Mouse (Mus musculus) right cerebral cortex, postnatal 36 days (tissue): ENCODE results near the gene Gpr107.

Source experiments
- DNase-seq, 2 experiments: peaks; one replicate each; pipeline ENCODE4 v3.0.0; 2022; ENCODE audit warnings: low spot score in 2 of 2, mixed read lengths in 1 of 2

The Gpr107 gene

DNA sequence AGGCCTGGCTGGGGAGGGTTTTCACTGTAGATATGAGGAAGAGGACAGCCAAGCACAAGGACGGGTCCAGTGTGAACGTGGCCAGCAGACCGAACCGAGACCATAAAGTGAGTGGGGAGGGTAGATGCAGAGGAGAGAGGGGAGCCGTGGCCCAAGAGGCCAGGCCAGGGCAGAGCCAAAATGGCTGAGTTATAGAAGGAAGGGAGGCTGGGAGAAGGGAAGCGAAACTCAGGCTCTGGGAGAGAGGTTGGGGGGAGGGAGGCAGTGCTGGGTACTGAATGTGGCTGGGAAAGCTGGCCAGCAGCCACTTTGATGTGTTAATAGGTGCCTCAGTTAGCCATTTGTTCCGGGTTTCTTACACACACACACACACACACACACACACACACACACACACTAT, 24.9 kb upstream of the Gpr107 start:
- no peak for DNase-seq

DNA sequence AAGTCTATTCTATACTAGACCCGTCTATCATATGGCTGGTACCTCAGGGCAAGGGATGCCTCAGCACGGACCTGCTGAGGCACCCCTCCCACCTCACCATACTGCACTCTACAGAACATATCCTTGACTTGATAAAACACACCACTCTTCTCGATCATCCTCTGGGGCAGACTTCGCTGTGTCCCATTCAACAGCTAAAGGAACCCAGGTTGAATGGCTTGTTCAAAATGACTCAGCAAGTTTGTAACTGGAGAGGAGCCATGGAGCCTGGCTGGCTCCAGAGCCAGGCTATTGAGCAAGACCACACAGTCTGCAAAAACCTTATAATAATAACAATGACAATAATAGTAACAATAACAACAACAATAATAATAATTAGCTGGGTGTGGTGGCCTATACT, 24.2 kb upstream of the Gpr107 start:
- no peak for DNase-seq

DNA sequence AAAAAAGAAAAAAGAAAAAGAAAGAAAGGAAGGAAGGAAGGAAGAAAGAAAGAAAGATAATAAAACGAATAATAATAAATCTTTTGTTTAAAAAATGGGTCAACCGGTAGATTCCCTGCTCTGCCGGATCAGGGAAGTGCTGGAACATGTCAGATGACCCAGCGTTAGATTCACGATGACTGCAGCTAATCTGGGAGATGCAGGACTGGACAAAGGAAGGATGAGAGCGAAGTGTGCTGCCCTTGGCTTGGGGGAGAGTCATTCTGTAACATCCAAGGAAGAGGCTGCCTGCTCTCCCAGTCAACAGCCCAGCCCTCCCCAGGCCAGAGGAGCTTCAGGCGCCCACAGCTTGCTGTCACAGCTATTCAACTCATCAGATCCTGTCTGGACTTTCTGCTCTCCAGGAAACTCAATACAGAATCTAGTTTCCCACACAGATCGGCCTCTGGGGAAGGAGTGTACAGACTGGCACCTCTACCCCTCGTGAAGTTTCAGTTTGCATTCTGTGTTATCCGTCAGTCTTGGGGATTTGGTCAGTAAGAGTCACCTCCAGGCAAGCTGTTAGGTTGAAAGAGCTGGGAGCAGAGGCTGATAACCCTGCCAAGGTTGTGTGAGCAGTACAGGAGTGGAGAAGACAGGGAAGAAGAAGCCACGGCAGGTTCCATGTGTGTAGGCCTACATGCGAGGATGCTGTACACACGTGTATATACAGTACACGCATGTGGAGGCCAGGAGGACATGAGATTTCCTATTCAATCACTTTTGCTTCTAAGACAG, 22.2 kb upstream of the Gpr107 start:
- no peak for DNase-seq

- DNase-seq: no peak
These were observed 21.3 kb upstream of the Gpr107 start for GRCm38 (mm10) chr2:31130815-31131299.

DNA sequence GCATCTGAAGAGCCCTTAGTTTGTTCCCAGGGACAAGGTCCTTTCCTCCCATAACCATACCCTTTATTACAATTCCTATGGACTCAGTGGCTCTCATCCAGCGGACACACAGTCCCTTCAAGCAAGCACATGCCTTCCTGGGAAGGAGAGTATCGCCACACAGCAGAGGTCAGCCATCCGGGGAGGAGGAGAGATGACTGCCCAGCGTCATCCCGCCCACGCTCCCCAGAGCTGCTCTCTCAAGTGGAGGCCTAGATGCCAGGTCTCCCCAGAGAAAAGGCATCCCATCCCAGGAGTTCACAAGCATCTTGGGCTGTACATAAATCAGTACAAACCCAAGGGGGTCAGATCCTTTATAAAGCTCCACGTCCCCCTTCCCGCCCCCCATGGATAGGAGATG, 19.4 kb upstream of the Gpr107 start:
- no peak for DNase-seq

- DNase-seq: no peak
These were observed 18.1 kb upstream of the Gpr107 start for GRCm38 (mm10) chr2:31133981-31134380.

- no peak for DNase-seq
These were observed 16.6 kb upstream of the Gpr107 start for GRCm38 (mm10) chr2:31135512-31135931.

DNA sequence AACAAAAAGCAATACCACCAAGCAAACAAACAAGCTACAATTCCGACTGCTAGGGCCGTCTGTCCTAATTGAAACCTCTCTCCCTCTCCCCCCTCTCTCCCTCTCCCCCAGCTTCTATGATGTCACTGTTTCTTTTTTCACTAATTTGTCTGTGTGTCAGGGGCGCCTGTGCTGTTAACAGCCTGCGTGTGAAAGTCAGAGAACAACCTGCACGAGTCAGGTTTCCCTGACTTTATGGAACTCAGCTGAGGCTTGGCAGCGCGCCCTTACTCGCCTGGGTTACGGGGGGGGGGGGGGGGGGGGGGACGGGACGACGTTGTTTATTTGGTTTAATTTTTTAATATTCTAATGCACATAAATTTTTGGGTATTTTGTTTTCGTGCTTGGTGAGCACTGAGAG, 15.8 kb upstream of the Gpr107 start:
- no peak for DNase-seq

DNA sequence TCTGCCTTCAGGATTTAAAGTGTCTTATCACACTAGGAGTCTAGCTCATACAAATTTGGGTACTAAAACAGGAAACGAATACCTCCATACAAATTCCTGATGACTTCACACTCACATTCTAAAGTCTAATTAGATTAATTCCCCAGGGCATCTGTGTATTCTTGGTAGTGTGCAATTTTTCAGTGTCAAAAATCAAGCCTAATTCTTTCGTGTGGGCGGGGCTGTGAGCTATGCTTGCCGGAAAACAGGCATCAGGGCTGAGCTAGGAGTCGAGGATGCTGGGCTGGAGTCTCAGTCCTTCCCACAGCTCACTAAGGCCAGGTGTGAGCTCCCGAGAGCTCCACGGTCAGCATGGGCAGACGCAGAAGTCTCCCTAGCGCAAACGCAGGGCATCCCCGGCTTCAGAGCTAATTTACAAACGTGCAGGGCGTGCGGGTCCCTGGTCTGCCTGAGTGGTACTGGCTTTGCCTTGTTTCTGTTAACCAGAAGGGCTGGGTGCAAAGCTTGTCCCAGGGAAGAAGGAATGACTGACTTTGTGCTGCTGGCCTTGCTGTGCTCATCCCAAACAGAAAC, 15.0 kb upstream of the Gpr107 start:
- no peak for DNase-seq

GRCm38 (mm10) chr2:31139174-31139632, 12.9 kb upstream of the Gpr107 start:
- DNase-seq: no peak

GRCm38 (mm10) chr2:31139991-31140771, 11.9 kb upstream of the Gpr107 start:
- no peak for DNase-seq

DNA sequence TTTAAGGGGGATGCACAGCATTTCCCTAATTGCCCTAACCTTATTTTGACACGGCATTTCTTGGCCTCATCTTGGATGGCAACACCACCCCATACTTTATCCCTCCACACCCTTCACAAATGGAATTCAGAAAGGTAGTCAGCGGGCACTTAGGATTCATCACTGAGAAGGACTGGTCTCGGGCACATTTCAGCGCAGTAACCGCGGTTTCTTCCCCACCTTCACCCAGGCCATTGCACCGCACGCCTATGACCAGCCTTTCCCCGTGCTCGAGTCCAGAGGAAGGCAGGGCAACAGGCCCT, 11.4 kb upstream of the Gpr107 start:
- DNase-seq: no peak

DNA sequence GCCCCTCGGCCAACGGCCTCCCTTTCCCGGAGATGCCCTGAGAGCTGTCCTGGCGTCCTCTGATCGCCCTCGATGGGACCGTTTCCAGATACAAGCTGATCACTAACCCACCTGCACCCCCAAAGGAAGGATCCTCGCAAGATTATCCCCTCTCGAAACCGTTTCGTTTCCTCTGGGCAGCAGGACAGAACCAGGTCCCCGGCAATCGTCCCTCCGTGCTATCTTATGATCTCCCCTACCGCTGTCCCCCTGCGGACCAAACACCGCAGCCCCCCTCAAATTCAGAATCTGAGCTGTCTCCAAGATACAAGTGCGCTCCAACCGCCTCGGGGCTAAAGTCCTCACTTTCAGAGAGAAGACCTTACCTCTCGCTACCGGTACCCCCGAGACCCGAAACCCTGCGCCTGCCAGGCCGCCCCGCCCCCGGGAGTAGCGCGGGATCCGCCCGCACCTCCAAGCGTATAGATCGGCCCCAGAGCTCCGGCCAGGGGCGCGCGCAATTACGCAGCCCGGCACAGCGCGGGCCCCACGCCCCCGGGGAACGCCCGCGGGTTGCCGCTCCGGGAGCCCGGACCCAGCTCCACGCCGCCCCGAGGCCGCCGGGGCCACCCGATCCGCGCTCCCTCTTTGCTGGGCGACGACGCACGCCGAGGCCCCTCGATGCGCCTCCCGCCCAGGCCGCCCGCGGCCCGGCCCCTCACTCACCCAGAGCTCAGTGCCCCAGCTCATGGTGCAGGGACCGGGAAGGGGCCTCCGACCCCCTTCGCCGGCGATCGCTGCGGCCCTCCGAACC, 10.8 kb upstream of the Gpr107 start:
- peak in 1 of 2 experiments; percentile 18 for DNase-seq

GRCm38 (mm10) chr2:31141867-31142454, 10.2 kb upstream of the Gpr107 start, which contains the start of gene Fnbp1:
Fnbp1 (minus strand) TSS chr2:31142008.
- peak; percentile 79 to 88 for DNase-seq

DNA sequence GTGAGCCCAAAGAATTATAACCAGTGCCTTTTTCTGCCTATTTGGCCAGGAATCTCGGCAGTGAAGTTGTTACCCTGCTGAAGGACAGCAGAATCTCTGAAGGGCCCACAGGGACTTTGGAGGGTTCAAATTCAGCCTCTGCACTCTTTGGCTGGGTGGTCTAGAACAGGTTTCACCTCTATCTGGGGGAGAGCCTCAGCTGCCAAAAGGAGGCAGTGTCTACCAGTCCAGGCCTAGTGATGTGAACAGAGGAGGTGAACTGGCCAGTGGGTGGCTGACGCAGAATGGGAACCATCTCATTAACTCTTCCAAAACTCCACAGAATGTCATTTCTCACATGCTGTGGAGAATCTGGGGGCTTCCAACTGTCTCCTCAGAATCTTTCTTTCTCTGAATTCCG, 9.6 kb upstream of the Gpr107 start:
- DNase-seq: no peak

DNA sequence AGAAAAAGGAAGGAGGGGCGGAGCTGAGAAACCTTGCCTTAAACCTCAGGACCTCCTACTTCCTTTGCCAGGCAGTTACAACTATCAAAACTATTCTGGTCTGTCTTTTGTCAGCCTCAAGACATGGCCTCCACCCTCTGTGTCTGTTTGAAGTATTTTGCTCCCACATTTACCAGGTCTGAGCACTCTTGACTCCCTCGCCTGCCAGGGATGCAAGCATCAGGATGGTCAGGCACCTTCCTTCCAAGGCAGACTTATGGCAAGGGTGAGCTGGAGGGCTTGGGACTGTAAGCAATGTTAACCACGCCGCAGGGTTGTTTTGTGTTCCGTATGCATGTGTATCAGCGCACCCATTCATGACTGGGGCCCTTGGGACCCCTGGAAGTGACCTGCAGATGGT, 8.8 kb upstream of the Gpr107 start:
- DNase-seq: no peak

DNA sequence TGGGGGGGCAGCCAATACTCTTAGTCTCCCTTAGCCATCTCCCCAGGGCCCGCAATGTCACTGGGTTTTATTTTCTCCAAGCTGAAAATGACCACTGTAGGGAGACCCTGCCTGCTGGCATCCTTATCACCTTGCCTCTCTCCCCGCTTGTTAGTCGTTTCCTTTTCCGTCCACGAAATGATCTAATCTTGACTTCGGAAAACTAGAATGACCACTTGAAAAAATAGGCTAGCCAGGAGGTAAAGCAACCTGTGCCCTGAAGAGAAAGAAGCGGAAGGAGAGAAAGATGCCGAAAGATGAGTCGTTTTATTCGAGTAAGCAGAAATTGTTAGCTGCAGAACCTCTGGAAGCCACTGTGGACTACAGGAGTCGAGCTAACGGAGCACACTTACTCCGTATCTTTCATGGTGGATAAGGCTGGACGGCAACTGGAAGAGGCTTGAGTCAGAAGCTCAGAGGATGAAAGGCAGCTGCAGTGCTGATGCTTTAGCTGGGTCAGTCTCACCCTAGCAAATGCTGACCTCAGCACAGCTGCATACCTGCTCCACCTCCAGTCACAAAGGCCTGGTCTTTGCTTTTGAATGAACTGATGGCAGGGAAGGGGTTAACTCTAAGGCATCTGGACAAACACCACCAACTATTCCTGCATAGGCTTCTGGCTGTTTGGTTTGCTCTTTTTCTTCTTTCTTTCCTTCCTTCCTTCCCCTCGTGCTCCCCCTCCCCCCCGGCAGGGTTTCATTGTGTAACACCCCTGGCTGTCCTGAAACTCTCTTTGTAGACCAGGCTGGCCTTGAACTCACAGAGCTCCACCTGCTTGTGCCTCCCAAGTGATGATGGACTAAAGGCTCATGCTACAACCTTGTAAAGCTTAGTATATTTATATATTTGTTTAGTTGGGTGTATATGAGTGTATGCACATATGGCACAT, 8.1 kb upstream of the Gpr107 start:
- no peak for DNase-seq

DNA sequence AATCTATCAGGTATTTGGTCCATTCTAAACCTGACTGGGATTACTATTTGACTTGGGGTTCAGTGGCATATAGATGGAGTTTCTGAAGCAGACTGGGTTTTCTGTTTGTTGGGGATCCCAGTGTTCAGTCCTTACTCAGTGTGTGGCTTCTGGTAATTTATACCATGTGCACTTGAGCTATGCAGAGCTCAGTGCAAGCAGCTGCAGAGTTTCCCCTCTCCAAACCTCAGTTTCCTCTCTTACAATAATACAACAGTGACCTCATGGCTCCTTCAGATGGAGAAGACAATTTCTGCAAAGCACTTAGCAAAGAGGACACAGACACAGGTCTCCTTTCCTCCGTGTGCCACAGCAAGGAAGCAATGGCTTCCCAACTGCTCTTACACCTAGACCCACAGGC, 7.2 kb upstream of the Gpr107 start:
- no peak for DNase-seq

DNA sequence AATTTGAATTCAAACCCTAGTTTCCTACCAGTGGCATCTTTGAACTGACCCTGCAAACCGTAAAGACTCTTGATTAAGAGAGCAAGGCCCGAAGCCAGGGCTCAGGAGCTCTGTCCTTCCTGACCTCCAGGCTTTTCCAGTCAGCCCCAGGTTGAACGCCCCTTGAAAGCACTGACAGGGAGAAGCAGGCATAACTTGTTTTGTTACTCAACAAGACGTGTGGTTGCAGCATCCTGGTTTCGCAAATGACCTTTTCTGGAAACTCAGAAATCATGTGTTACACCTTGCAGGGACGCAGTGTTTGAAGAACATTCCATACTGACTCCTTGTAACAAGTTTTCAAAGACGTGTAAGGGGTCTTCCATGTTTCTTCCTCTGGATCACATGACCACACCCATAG, 5.1 kb upstream of the Gpr107 start:
- no peak for DNase-seq

DNA sequence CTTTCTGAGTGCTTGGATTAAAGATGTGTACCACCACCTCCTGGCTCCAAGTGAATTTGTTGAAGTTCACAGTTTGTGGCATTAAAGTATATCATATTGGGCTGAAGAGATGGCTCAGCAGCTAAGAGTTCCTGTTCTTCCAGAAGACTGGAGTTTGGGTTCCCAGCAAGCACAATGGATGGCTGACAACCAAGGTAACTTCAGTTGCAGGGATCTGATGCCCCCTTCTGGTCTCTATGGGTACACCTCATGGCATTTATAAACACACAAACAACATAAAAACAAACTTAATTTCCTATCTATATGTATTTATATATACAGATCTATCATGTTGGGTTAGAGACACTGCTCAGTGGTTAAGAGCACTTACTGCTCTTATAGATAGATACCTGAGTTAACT, 1.4 kb upstream of the Gpr107 start:
- no peak for DNase-seq
